Mouse (Mus musculus) CH12.LX (cell line): ENCODE measurements around the gene Asb11.

Experiments
- CHD2 ChIP-seq: IDR thresholded peaks from 2 replicates; pipeline ENCODE4 v1.6.1; 2011; ENCODE audit warnings: low read length, improper control_type of control experiment
- CTCF ChIP-seq, 2 experiments: IDR thresholded peaks in 1 of 2; conservative IDR thresholded peaks in 1 of 2; 2 replicates each; pipeline ENCODE4 v1.5.1; 2011 to 2012; ENCODE audit warnings: low read depth in 2 of 2, low read length in 2 of 2, improper control_type of control experiment in 1 of 2, inconsistent platforms in 1 of 2, mild to moderate bottlenecking in 1 of 2, moderate library complexity in 1 of 2
- EP300 ChIP-seq: IDR thresholded peaks from 2 replicates; pipeline ENCODE4 v1.6.1; 2011; ENCODE audit warnings: low read length, improper control_type of control experiment
- HCFC1 ChIP-seq: IDR thresholded peaks from 2 replicates; pipeline ENCODE4 v1.6.1; 2012; ENCODE audit warnings: low read depth, mild to moderate bottlenecking, inconsistent platforms, low read length, improper control_type of control experiment
- MAX ChIP-seq: IDR thresholded peaks from 2 replicates; pipeline ENCODE4 v1.6.1; 2011; ENCODE audit warnings: low read length, improper control_type of control experiment
- POLR2A ChIP-seq: IDR thresholded peaks from 2 replicates; pipeline ENCODE4 v1.6.1; 2011; ENCODE audit warnings: low read depth, mild to moderate bottlenecking, improper control_type of control experiment, low read length
- POLR2AphosphoS2 ChIP-seq: IDR thresholded peaks from 2 replicates; pipeline ENCODE4 v1.6.1; 2011; ENCODE audit warnings: low read depth, low read length, improper control_type of control experiment
- TBP ChIP-seq: conservative IDR thresholded peaks from 2 replicates; pipeline ENCODE4 v1.6.1; 2011; ENCODE audit warnings: low read depth, low read length, improper control_type of control experiment
- TCF12 ChIP-seq: IDR thresholded peaks from 2 replicates; pipeline ENCODE4 v1.6.1; 2014; ENCODE audit warnings: low read depth, mild to moderate bottlenecking, inconsistent platforms, low read length, improper control_type of control experiment
- UBTF ChIP-seq: IDR thresholded peaks from 2 replicates; pipeline ENCODE4 v1.6.1; 2012; ENCODE audit warnings: low read depth, mild to moderate bottlenecking, inconsistent platforms, low read length, improper control_type of control experiment, moderate library complexity
- USF1 ChIP-seq: IDR thresholded peaks from 2 replicates; pipeline ENCODE4 v1.6.1; 2014; ENCODE audit warnings: low read depth, mild to moderate bottlenecking, inconsistent platforms, low read length, improper control_type of control experiment
- ZNF384 ChIP-seq: IDR thresholded peaks from 2 replicates; pipeline ENCODE4 v1.6.1; 2012; ENCODE audit warnings: low read depth, low read length, improper control_type of control experiment, inconsistent platforms

DNA sequence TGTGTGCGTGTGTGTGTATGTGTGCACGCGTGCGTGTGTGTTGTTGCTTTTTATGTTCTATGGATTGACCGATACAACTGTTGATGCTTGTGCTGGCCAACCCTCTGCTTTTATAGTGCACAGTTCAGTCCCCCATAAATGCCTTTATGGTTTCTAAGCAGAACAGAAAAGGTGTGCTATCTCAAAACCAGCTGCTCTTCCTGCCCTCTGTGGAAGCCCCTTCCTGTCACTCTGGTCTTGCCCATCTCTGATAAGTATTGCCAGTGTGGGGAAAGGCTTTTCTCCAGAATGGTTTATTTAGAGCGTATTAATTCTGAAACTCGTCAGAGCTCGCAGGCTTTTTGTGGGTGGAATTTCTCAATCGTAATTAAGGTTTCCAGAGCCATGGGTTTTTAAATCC is 4.1 kb upstream of the Asb11 start:
- no peak for TF ChIP-seq HCFC1
- TF ChIP-seq MAX = no peak
- TF ChIP-seq CTCF (conservative IDR thresholded peaks at IDR 0.05 in 1 of 2, IDR thresholded peaks at IDR 0.05 in 1 of 2; ENCODE audit: low read depth in 2 of 2, low read length in 2 of 2) = no peak
- no peak for TF ChIP-seq POLR2A
- no peak for TF ChIP-seq TBP
- TF ChIP-seq CHD2 = no peak
- no peak for TF ChIP-seq TCF12
- TF ChIP-seq UBTF = no peak
- no peak for TF ChIP-seq POLR2AphosphoS2
- no peak for TF ChIP-seq EP300
- no peak for TF ChIP-seq ZNF384
- TF ChIP-seq USF1 = no peak
